In genomic region chr17:5138641-5139205, GRCm38 (mm10) we compare ENCODE assay signal across 8 mouse cellular contexts.
DNase-seq lines count a peak whose midpoint lies in the region; ATAC-seq and TF ChIP-seq lines count a peak whose summit lies in the region.

No protein-coding gene starts in this region.

- no peak for TF ChIP-seq POLR2A in bone marrow macrophage, adult 2 months (IDR thresholded peaks at IDR 0.05; ENCODE audit: borderline replicate concordance, low read depth, low read length)

- H3K4me1 ChIP-seq in G1E (ENCODE audit: insufficient read depth, low read depth, low read length): peaks cover 14% of the 10 kb centered on the region; the same call in 1 of the 2 replicates
- peaks cover 15% of the 10 kb centered on the region for H3K4me1 ChIP-seq in bone marrow macrophage, adult 2 months (ENCODE audit: control insufficient read depth, insufficient read depth, low read length)
- peaks cover 30% of the 10 kb centered on the region for H3K4me1 ChIP-seq in forebrain, embryonic 16.5 days (replicated peaks; ENCODE audit: control insufficient read depth, insufficient read depth, low read length)
- peaks cover 9% of the 10 kb centered on the region for H3K4me1 ChIP-seq in hindbrain, embryonic 11.5 days (replicated peaks; ENCODE audit: control insufficient read depth, insufficient read depth, low read length)

- H3K27ac ChIP-seq in bone marrow macrophage, adult 2 months (ENCODE audit: insufficient read depth, low read depth, low read length): peak overlapping the region; percentile 90
- peak overlapping the region; percentile 81 for H3K27ac ChIP-seq in forebrain, embryonic 16.5 days (ENCODE audit: low read length)
- peak overlapping the region; percentile 60; the same call in 1 of the 2 replicates for H3K27ac ChIP-seq in hindbrain, embryonic 11.5 days (ENCODE audit: low read depth, low read length)

- peak; percentile 4 for DNase-seq in G1E (ENCODE audit: low spot score)
- DNase-seq in hindbrain, embryonic 11.5 days (ENCODE audit: low spot score): peak; percentile 82
- peak; percentile 70 to 76 for DNase-seq in layer of hippocampus, adult 8-10 months (ENCODE audit: low spot score in 2 of 2)
- DNase-seq in lung, postnatal 10 days: peak; percentile 78
- peak; percentile 83 for DNase-seq in retina, postnatal 1 day
- DNase-seq in cerebellum, adult 11 months: no peak

- H3K27me3 ChIP-seq in G1E (ENCODE audit: insufficient read depth, low read length): no peaks in the 10 kb centered on the region
- H3K27me3 ChIP-seq in forebrain, embryonic 16.5 days (replicated peaks; ENCODE audit: control insufficient read depth, insufficient read depth, low read length): no peaks in the 10 kb centered on the region
- H3K27me3 ChIP-seq in hindbrain, embryonic 11.5 days (ENCODE audit: control insufficient read depth, insufficient read depth, low read length): no peaks in the 10 kb centered on the region

- H3K4me2 ChIP-seq in forebrain, embryonic 16.5 days (ENCODE audit: low read length): peak overlapping the region; percentile 20
- no peak overlapping the region for H3K4me2 ChIP-seq in hindbrain, embryonic 11.5 days (replicated peaks; ENCODE audit: low read depth, low read length)

- WGBS in forebrain, embryonic 16.5 days: 12% methylated on average over 8 of the region's 8 CpGs
- 26% methylated on average over 8 of the region's 8 CpGs for WGBS in hindbrain, embryonic 11.5 days

- no peak for TF ChIP-seq CTCF in G1E (IDR thresholded peaks at IDR 0.05; ENCODE audit: low read depth, low read length)
- TF ChIP-seq CTCF in bone marrow macrophage, adult 2 months (IDR thresholded peaks at IDR 0.05; ENCODE audit: low read depth, low read length): no peak

- peaks cover 36% of the 10 kb centered on the region for H3K36me3 ChIP-seq in G1E (replicated peaks)
- no peaks in the 10 kb centered on the region for H3K36me3 ChIP-seq in forebrain, embryonic 16.5 days (ENCODE audit: control insufficient read depth, insufficient read depth)
- H3K36me3 ChIP-seq in hindbrain, embryonic 11.5 days (ENCODE audit: control insufficient read depth, insufficient read depth, low read length): no peaks in the 10 kb centered on the region

- no peaks in the 10 kb centered on the region for H3K9me3 ChIP-seq in G1E (replicated peaks)
- H3K9me3 ChIP-seq in forebrain, embryonic 16.5 days (ENCODE audit: control insufficient read depth, low read length): no peaks in the 10 kb centered on the region
- H3K9me3 ChIP-seq in hindbrain, embryonic 11.5 days (ENCODE audit: control insufficient read depth, low read length): no peaks in the 10 kb centered on the region

- peak; percentile 15; the same call in 1 of the 2 replicates for ATAC-seq in G1E (ENCODE audit: extremely low read depth, insufficient number of reproducible peaks, low FRiP score, poor library complexity, severe bottlenecking)
- ATAC-seq in forebrain, embryonic 16.5 days: peak; percentile 95
- ATAC-seq in hindbrain, embryonic 11.5 days (ENCODE audit: low FRiP score): peak; percentile 88

- no peak overlapping the region for H3K4me3 ChIP-seq in G1E (ENCODE audit: low read depth, low read length)
- H3K4me3 ChIP-seq in bone marrow macrophage, adult 2 months (ENCODE audit: insufficient read depth, low read length): peak overlapping the region; percentile 29
- H3K4me3 ChIP-seq in forebrain, embryonic 16.5 days (replicated peaks; ENCODE audit: low read length): no peak overlapping the region
- H3K4me3 ChIP-seq in hindbrain, embryonic 11.5 days (ENCODE audit: low read depth, low read length): no peak overlapping the region

- H3K9ac ChIP-seq in forebrain, embryonic 16.5 days (replicated peaks; ENCODE audit: low read depth, low read length): no peak overlapping the region
- no peak overlapping the region for H3K9ac ChIP-seq in hindbrain, embryonic 11.5 days (ENCODE audit: low read depth, low read length)

Comparison
In these comparisons a context has a peak if more than half of its experiments do, and no peak if none do; other contexts are left out.
1. ATAC-seq: peak in every context shown above with its lines; median percentile 95 in forebrain, embryonic 16.5 days; 88 in hindbrain, embryonic 11.5 days; 15 in G1E.